Mouse (Mus musculus) stomach, postnatal 0 days (tissue): ENCODE data around the gene Ptges3.

Experiments used
- CTCF ChIP-seq: IDR thresholded peaks from 2 replicates; pipeline ENCODE4 v1.5.1; 2016; ENCODE audit warnings: antibody characterized with exemption, low read depth, mild to moderate bottlenecking, moderate library complexity
- EP300 ChIP-seq: optimal IDR thresholded peaks from 2 replicates; pipeline ENCODE3; 2016; ENCODE audit warnings: antibody characterized with exemption

DNA sequence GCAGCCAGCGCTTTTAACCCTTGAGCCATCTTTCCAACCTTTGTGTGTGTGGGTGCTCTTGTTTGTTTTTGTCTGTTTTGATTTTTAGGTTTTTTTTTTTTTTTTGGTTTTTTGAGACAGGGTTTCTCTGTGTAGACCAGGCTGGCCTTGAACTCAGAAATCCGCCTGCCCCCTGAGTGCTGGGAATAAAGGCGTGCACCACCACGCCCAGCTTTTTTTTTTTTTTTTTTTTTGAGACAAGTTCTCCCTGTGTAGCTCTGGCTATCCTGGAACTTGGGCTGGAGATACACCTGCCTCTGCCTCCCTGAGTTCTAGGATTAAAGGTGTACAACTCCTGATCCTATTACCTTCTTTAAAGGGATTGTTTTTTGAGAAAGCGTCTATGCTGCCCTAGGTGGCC lies 2.4 kb downstream of the Ptges3 start:
- TF ChIP-seq CTCF (no peak), EP300 (no peak)
